Mouse (Mus musculus): ENCODE measurements around the gene Cpsf4l. TPM values are rescaled to one million over a fixed set of nuclear protein-coding genes. Genes with fewer than 3 reads are reported as not detected.
"Not testable (repeated sequence)": the region's sequence is repeated elsewhere in the genome, so short reads cannot be mapped to it uniquely, and the experiment has no call there.

Cpsf4l gene
- polyA plus RNA-seq, 2 experiments = 0.02 to 0.11 TPM

DNA sequence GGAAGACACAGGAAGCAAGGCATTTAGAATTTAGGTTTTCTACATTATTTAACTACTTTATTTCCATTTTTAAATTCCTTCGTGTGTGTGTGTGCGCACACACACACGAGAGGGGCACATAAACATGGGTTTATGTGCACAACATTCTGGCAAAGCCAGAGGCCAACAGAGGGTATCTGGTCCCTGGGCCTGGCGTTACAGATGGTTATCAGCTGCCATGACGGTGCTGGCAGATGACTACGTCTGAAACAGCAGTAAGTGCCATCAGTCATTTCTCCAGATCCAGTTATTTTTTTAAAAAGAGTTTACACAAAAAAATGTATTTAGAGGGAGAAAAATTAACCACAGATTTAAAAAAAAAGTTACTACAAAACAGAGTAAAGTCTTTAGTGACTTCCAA, 43.6 kb downstream of the Cpsf4l start:
- no peak overlapping the region for H3K4me3 ChIP-seq (ENCODE audit: insufficient read depth in 1 of 2, low read depth in 2 of 2, low read length in 2 of 2)
- peak; percentile 67 for ATAC-seq (ENCODE audit: insufficient read depth)
- peaks cover 85% of the 10 kb centered on the region for H3K36me3 ChIP-seq (replicated peaks; ENCODE audit: control insufficient read depth, insufficient read depth, low read depth)
- 33% methylated on average over 6 of the region's 6 CpGs for WGBS (ENCODE audit: insufficient replicate concordance)
- H3K27me3 ChIP-seq (ENCODE audit: control insufficient read depth, insufficient read depth, low read length) = no peaks in the 10 kb centered on the region
- peak overlapping the region; percentile 40 for H3K27ac ChIP-seq
- peak overlapping the region; percentile 7; the same call in 1 of the 2 replicates for H3K9ac ChIP-seq (replicated peaks)
- peaks cover 26 to 33% of the 10 kb centered on the region in 2 experiments for H3K4me1 ChIP-seq (replicated peaks; ENCODE audit: control insufficient read depth in 2 of 2, insufficient read depth in 2 of 2, low read length in 1 of 2)
- no peaks in the 10 kb centered on the region for H3K9me3 ChIP-seq (ENCODE audit: control insufficient read depth, low read length)
- DNase-seq (ENCODE audit: low read depth in 3 of 3, low spot score in 3 of 3) = no peak
- TF ChIP-seq CTCF (IDR thresholded peaks at IDR 0.05; ENCODE audit: low read depth) (no peak), EP300 (IDR thresholded peaks at IDR 0.05; ENCODE audit: low read depth) (no peak)
- peak overlapping the region; percentile 48 for H3K4me2 ChIP-seq (ENCODE audit: low read depth)

DNA sequence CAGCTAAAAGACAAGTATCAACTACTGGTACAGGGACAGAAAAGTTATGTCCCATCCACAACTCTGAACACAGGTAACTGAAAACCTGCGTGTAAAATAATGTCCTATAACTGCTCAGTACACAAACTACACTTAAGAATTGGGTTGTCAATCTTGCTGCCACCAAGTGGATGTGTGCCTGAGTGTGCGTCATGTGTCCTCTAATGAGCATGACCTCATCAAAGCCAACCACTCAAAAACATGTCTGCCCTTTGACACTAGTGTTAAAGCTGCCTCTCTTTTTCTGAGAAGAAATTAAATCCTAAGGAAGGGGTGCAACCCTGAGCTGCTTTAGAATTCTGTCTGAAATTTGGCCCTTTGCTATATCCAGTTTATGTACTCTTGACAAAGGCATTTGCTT, 45.5 kb downstream of the Cpsf4l start:
- peaks cover 23 to 24% of the 10 kb centered on the region in 2 experiments for H3K4me1 ChIP-seq (replicated peaks; ENCODE audit: control insufficient read depth in 2 of 2, insufficient read depth in 2 of 2, low read length in 1 of 2)
- DNase-seq (ENCODE audit: low read depth in 3 of 3, low spot score in 3 of 3) = no peak
- peaks cover 90% of the 10 kb centered on the region for H3K36me3 ChIP-seq (replicated peaks; ENCODE audit: control insufficient read depth, insufficient read depth, low read depth)
- WGBS (ENCODE audit: insufficient replicate concordance) = 89% methylated on average over 2 of the region's 2 CpGs
- H3K4me2 ChIP-seq (ENCODE audit: low read depth) = no peak overlapping the region
- ATAC-seq (ENCODE audit: insufficient read depth) = no peak
- no peak overlapping the region for H3K9ac ChIP-seq (replicated peaks)
- TF ChIP-seq EP300 (IDR thresholded peaks at IDR 0.05; ENCODE audit: low read depth) (no peak), CTCF (IDR thresholded peaks at IDR 0.05; ENCODE audit: low read depth) (no peak)
- no peaks in the 10 kb centered on the region for H3K27me3 ChIP-seq (ENCODE audit: control insufficient read depth, insufficient read depth, low read length)
- no peaks in the 10 kb centered on the region for H3K9me3 ChIP-seq (ENCODE audit: control insufficient read depth, low read length)
- no peak overlapping the region for H3K27ac ChIP-seq
- H3K4me3 ChIP-seq (ENCODE audit: insufficient read depth in 1 of 2, low read depth in 2 of 2, low read length in 2 of 2) = no peak overlapping the region

DNA sequence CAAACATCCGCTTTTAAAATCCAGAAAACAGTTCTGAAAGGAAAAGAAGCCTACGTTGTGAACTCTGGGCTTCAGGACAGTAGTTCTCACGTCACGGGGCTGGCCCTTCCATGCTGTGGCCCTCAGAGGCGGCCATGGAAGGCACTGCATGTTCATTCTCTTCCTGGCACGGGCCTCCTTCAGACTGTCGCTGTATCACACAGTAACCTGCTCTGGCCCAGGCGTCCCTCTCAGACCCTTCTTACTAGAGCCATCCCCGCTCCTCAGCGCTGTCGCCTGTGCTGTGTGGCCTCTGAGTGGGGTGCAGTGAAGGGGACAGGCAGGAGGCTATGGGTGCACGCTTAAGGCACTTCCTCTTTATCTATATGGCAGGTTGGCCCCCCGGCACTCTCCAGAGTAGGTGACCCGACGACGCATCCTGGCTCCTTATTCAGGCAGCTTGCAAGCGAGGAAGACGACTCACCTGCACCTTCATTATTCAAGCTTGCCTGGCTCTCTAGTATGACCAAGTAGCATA, 47.9 kb downstream of the Cpsf4l start:
- WGBS (ENCODE audit: insufficient replicate concordance) = 82% methylated on average over 18 of the region's 18 CpGs
- Histone ChIP-seq H3K4me2 (ENCODE audit: low read depth) (no peak overlapping the region), H3K9me3 (ENCODE audit: control insufficient read depth, low read length) (no peaks in the 10 kb centered on the region), H3K9ac (replicated peaks) (no peak overlapping the region), H3K4me1 (replicated peaks; ENCODE audit: control insufficient read depth in 2 of 2, insufficient read depth in 2 of 2, low read length in 1 of 2) (peaks cover 8 to 11% of the 10 kb centered on the region in 2 experiments), H3K27ac (no peak overlapping the region), H3K36me3 (replicated peaks; ENCODE audit: control insufficient read depth, insufficient read depth, low read depth) (peaks cover 90% of the 10 kb centered on the region), H3K27me3 (ENCODE audit: control insufficient read depth, insufficient read depth, low read length) (no peaks in the 10 kb centered on the region), H3K4me3 (ENCODE audit: insufficient read depth in 1 of 2, low read depth in 2 of 2, low read length in 2 of 2) (no peak overlapping the region)
- TF ChIP-seq CTCF (IDR thresholded peaks at IDR 0.05; ENCODE audit: low read depth) (no peak), EP300 (IDR thresholded peaks at IDR 0.05; ENCODE audit: low read depth) (no peak)
- DNase-seq (ENCODE audit: low read depth in 3 of 3, low spot score in 3 of 3) (no peak), ATAC-seq (ENCODE audit: insufficient read depth) (no peak)

DNA sequence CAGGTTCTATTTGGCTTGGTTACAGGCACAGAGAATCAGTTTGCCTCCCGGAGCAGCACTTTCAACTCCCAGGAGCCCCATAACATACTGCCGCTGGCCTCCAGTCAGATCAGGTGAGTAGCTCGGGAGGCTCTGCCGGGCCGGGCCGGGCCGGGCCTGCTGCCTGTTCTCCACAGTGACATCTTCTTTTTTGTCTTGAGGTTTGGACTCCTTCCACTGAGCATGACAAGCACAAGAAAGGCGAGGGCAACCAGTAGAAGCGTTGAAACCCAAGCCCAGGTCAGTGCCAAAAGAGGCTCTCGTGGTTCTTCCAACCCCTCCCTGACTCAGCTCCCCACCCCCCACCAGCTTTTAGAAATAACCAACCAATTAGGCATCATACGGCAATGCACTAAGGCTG, 48.9 kb downstream of the Cpsf4l start:
- Histone ChIP-seq H3K4me2 (ENCODE audit: low read depth) (no peak overlapping the region), H3K4me1 (replicated peaks; ENCODE audit: control insufficient read depth in 2 of 2, insufficient read depth in 2 of 2, low read length in 1 of 2) (peaks cover 0 to 2% of the 10 kb centered on the region in 2 experiments; a peak in 2 of 4 replicates), H3K9me3 (ENCODE audit: control insufficient read depth, low read length) (no peaks in the 10 kb centered on the region), H3K27ac (no peak overlapping the region), H3K27me3 (ENCODE audit: control insufficient read depth, insufficient read depth, low read length) (no peaks in the 10 kb centered on the region), H3K9ac (replicated peaks) (no peak overlapping the region), H3K36me3 (replicated peaks; ENCODE audit: control insufficient read depth, insufficient read depth, low read depth) (peaks cover 96% of the 10 kb centered on the region), H3K4me3 (ENCODE audit: insufficient read depth in 1 of 2, low read depth in 2 of 2, low read length in 2 of 2) (no peak overlapping the region)
- no peak for DNase-seq (ENCODE audit: low read depth in 3 of 3, low spot score in 3 of 3)
- 93% methylated on average over 11 of the region's 11 CpGs for WGBS (ENCODE audit: insufficient replicate concordance)
- no peak for ATAC-seq (ENCODE audit: insufficient read depth)
- TF ChIP-seq CTCF (IDR thresholded peaks at IDR 0.05; ENCODE audit: low read depth) (no peak), EP300 (IDR thresholded peaks at IDR 0.05; ENCODE audit: low read depth) (no peak)

DNA sequence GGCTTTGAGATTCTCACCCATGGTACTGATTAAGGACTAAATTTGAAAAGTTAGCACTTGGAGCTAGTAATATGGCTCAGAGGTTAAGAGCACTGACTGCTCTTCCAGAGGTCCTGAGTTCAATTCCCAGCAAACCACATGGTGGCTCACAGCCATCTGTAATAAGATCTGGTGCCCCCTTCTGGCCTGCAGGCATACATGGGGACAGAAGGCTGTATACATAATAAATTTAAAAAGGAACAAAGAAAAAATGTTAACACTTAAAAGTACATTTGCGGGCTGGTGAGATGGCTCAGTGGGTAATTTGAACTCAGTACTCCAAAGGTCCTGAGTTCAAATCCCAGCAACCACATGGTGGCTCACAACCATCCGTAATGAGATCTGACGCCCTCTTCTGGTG, 49.6 kb downstream of the Cpsf4l start:
- not testable (repeated sequence) for H3K27me3 ChIP-seq (ENCODE audit: control insufficient read depth, insufficient read depth, low read length); H3K9ac ChIP-seq (replicated peaks); H3K27ac ChIP-seq; H3K4me2 ChIP-seq (ENCODE audit: low read depth); DNase-seq (ENCODE audit: low read depth in 3 of 3, low spot score in 3 of 3); H3K4me3 ChIP-seq (ENCODE audit: insufficient read depth in 1 of 2, low read depth in 2 of 2, low read length in 2 of 2); H3K4me1 ChIP-seq (replicated peaks; ENCODE audit: control insufficient read depth in 2 of 2, insufficient read depth in 2 of 2, low read length in 1 of 2); H3K9me3 ChIP-seq (ENCODE audit: control insufficient read depth, low read length); ATAC-seq (ENCODE audit: insufficient read depth)
- WGBS (ENCODE audit: insufficient replicate concordance) = 93% methylated on average over 3 of the region's 3 CpGs
- H3K36me3 ChIP-seq (replicated peaks; ENCODE audit: control insufficient read depth, insufficient read depth, low read depth) = peaks cover 98% of the 10 kb centered on the region
- peak; percentile 36; the same call in 1 of the 2 replicates for TF ChIP-seq CTCF (IDR thresholded peaks at IDR 0.05; ENCODE audit: low read depth)
